Mouse (Mus musculus) hindbrain, embryonic 10.5 days (tissue): Measurements from ENCODE around the gene Gpr55. TPM values are rescaled to one million over a fixed set of nuclear protein-coding genes. Genes with fewer than 3 reads are reported as not detected.

Experiments used
- polyA plus RNA-seq: library from polyadenylated mRNA; unstranded; fragments of >200 nt; fragmentation: Nextera tagmentation; extraction: Ambion mirVana; gene quantifications from 2 replicates; pipeline ENCODE4 v1.2.1, GENCODE M21; 2016

Gene Gpr55
- polyA plus RNA-seq, 1 experiment from 2014 or later, result not detected

Other genes starting within 250 kb of the Gpr55 start
- gene A630001G21Rik, start 182.4 kb downstream of the Gpr55 start, polyA plus RNA-seq, result 1.3 and 1.4 TPM in 2 replicates
- 41.7 and 43.1 TPM in 2 replicates for gene Cab39, start 167.6 kb downstream of the Gpr55 start, polyA plus RNA-seq
- gene Itm2c, start 66.7 kb downstream of the Gpr55 start, polyA plus RNA-seq, result 146 and 151 TPM in 2 replicates
- 0.43 and 0.51 TPM in 2 replicates for gene 4933407L21Rik, start 32.5 kb downstream of the Gpr55 start, polyA plus RNA-seq
- gene Spata3, start 55.8 kb upstream of the Gpr55 start, polyA plus RNA-seq, result not detected in 2 replicates
- gene 2810459M11Rik, start 84.9 kb upstream of the Gpr55 start, polyA plus RNA-seq, result 0.19 and 0.25 TPM in 2 replicates
- 184 and 222 TPM in 2 replicates for gene Psmd1, start 103.4 kb upstream of the Gpr55 start, polyA plus RNA-seq
- gene Htr2b, start 151.0 kb upstream of the Gpr55 start, polyA plus RNA-seq, result 0.10 and 0.35 TPM in 2 replicates
- gene Gm21972, start 172.6 kb upstream of the Gpr55 start, polyA plus RNA-seq, result not detected in 2 replicates
- 38.7 and 39.3 TPM in 2 replicates for gene Armc9, start 193.8 kb upstream of the Gpr55 start, polyA plus RNA-seq